Mouse (Mus musculus) heart, postnatal 25 days (tissue): ENCODE measurements around the gene Tnn. TPM values are rescaled to one million over a fixed set of nuclear protein-coding genes. Genes with fewer than 3 reads are reported as not detected.
A peak's percentile ranks its signal among the peaks of the same experiment; 100 is the strongest.

Experiments
- DNase-seq: peaks from one replicate; pipeline ENCODE4 v3.0.0; 2022; ENCODE audit warnings: low spot score
- intact Hi-C: fragments of 180-260 bp; cut with DNase I; formaldehyde crosslinking; loops from one replicate; pipeline ENCODE4 v1.15.1; 2025
- total RNA-seq, 2 experiments: library from RNA; stranded (reverse); gene quantifications; 2 replicates each; pipeline ENCODE4 v1.2.3; 2021

Gene Tnn
- total RNA-seq, 2 experiments from 2014 or later: not detected

DNA sequence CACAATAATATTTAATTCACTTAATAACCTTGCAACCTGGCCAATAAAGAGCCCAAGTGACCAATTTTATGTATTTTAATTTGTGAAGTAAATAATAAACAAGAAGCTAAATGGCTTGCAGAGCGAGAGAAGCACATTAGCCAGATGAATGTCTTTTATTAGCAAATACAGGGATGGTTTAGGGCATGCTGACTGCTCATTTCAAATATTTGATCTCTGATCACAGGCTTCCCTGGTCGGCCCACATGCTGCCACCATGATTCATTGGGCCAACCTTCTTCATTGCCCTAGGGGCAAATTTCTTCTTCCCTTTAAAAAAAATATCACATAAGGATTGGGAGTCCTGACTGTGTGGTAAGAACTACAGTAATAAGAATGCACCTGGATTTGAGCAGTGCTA is 66.7 kb downstream of the Tnn start:
- intact Hi-C loops: loop anchor here (10.0 kb wide), 1 partner anchor 272 kb away; no protein-coding TSS in a partner anchor
- DNase-seq: no peak

DNA sequence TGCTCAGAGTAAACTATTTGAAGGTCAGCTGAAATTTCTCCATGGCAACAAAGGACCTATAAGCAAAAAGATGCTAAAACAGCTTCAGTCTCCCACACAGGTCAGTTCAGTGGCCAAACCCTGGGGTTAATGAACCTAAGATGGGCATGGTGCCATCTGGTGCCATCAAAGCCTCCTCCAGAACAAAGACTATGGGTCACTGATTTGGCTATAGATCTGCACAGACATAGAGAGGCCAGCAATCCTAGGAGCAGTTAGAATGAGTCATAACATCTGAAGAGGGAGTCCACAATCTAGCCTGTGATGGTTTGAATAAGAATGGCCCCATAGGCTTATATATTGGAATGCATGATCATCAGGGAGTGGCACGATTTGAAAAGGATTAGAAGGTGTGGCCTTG is 69.1 kb downstream of the Tnn start:
- no peak for DNase-seq
- intact Hi-C loops: loop anchor here (5.0 to 10.0 kb wide), 3 partner anchors 77 to 687 kb away; no protein-coding TSS in a partner anchor

DNA sequence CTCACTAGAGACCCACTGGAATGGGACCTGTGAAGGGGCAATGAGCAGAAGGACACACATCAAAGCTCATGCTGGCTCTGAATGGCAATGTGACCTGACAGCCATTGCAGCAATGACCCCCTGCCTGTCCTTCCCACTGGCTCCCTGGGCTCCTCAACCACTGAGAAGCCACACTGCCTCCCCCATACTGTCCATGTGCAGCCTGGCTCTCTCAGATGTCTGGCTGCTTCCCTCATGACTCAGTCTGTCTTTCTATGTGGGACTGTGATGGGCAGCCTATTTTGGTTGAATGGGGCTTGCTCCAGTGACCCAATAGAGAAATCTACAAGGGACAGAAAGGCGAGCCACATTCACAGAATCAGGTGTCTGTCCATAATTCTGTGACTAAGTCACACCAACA is 70.7 kb downstream of the Tnn start:
- DNase-seq: no peak
- intact Hi-C loops: loop anchor here (5.0 to 10.0 kb wide), 3 partner anchors 75 to 685 kb away; no protein-coding TSS in a partner anchor

DNA sequence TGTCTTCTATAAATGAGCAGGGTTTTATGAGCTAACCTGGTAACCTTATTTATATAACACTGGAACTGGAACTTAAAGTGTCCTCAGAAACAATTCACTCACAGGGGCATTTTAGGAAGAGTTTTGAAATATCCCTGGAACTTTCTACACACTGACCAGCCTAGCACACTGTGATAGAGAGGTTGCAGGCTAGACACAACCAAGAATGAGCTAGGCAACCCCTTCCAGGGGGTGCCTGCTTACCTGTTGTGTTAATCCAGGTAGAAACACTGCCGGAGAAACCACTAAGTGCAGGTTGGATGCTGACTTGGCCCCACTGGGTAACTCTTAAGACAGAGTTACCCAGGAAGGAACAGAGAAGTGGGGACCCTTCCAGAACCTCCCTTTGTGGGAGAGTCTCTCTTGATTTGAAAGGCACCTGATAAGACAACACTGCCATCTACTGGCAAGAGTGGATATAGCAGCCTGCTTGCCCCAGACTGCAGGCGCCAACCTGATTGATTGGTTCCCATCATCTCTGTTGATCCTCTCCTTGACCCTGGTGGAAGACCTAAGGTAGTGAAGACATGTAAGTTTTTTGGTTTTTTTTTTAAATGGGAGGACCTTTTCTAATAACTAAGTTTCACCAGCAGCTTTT is 72.5 kb downstream of the Tnn start:
- peak; percentile 46 for DNase-seq
- intact Hi-C loops: loop anchor here (1.0 to 10.0 kb wide), 5 partner anchors 74 to 684 kb away; partner anchors contain the start of gene Tnr

DNA sequence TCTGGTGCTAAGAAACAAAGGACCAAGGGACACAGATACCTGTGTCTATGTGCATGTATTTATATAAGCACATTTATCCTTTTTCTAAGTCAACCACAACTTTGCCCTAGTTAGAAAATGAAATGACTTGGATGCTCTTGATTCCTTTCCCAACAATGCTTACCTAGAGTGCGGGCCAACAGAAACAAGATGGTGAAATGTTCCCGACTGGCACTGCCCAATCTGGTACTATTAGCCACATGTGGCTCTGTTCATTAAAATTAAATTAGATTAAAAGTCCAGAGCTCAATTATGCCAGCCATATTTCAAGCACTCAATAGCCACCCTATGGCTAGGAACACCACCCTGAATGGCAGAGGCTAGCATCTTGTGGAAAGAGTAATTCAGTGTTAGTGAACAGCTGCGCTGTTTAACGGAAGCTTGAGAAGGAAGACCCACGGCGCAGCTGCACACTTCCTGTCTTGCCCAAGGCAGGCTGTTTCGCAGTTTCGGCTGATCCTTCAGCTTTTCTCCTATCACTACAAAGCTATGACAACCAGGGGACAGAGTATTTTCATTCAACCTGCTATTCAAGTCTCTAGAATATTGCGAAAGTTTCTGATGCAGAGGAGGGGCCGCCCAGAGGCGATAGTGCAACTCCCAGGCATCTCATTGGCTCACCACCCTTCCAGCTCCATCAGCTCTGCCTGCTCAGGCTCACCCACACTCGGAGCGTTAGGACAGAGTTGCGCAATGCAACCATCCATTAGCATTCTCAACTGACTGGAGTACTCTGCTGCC is 74.3 kb downstream of the Tnn start:
- DNase-seq: peak; percentile 61
- intact Hi-C loops: no loop called here

DNA sequence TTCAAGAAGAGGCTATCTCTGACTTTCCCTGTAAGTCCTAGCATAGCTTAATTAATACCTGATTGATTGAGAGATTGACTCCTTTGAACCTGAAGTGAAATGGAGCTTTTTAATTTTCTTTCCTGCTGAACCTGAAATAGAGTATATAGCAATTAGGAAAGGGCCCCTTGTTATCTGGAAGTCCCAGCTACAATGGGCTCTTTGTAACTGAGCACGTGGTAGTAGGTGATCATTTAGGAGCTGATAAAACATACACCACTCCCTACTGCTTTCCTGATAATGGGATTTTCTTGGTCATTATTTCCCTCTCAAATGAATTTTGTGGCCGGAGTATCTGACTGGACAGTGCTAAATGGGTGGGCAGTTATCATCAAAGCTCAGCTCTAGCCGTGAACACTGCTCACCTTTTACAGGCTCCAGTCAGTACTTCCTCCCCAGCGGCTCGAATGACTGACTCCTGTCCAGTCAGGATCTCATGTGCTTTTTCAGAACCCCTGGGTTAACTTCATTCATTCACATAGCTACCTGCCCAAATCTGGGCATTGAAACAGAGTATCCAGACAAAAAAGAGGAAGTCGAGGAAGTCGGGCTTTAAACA is 88.7 kb downstream of the Tnn start:
- no peak for DNase-seq
- intact Hi-C loops: loop anchor here (5.0 kb wide), 1 partner anchor 152 kb away; no protein-coding TSS in a partner anchor

DNA sequence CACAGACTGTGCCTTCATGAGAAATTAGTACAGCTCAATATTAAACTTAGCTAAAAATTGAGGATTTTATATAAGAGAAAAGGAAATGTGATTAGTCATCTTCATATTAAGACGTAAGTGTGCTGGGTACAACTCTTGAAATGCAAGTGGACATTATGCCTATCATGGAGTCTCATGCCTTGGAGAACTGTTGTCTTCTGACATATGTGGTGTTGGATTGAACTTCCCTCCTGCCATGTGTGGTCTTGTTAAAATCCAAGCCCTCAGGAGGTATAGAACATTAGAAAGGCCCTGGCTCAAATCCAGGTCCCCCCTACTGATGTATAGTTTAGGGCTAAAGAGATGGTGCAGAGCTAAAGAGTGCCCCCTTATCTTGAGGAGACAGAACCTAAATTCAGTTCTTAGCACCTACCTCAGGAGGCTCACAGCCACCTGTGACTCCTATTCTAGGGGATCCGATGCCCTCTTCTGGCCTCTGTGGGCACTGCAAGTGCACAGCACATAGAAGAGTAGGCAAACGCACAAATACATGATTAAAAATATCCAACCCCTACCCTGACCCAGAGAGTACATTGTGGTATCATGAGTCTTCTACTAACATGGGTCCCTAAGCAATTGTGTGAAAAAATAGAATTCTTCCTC is 91.5 kb downstream of the Tnn start:
- intact Hi-C loops: loop anchor here (5.0 kb wide), 1 partner anchor 150 kb away; no protein-coding TSS in a partner anchor
- no peak for DNase-seq

DNA sequence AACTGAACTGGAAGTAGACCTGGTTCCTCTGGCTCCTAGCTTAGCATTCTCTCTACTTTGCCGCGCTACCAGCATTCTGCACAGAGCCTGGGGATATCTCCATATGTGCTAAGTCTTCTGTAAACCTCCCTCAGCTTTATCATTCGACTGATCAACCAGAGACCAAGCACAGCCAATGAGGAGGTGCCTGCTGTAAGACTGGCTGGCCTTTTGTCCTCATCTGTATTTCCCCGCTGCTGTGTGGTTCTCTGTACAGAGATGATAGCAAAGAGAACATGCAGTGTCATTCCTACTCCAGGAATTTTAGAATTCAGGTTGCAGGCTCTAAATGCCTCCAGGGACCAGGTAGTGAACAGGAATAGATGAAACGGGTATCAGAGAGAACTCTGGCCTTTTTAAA is 92.1 kb downstream of the Tnn start:
- DNase-seq: no peak
- intact Hi-C loops: loop anchor here (5.0 kb wide), 1 partner anchor 149 kb away; no protein-coding TSS in a partner anchor

DNA sequence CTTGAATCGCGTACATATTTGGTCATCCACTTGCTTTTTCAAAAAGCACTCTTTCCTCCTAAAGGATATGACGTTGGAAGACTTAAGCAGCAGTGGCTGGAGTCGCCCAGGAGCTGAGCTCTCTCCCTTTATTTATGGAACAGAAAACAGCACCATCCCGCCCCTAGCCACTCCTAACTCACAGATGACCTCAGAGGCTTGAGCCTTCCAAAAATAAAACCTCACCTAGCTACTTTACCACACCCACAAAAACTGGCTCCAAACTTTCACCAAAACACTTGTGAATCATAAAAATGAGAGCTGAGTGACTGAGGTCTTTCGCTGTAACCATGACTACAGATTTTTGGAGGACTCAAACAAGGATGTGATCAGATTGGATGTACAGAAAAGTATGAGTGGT is 92.8 kb downstream of the Tnn start:
- intact Hi-C loops: loop anchor here (5.0 kb wide), 1 partner anchor 148 kb away; no protein-coding TSS in a partner anchor
- no peak for DNase-seq

DNA sequence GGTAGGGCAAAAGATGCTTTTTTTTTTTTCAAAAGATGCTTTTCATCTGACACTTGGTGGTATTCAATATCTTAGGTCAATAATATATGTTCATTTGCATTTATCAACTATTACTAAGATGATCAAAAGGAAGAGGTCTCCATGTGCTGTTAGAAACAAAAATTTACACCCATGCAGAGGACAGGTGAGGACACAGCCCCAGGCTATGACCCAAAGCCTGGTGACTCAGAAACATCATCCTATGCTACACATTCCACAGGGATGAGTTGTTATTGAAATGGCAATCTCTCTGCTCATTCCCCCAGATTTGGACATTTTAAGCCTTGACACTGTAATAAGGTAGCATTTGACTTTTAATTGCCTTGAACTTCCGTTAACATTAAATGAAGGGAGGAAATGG is 93.5 kb downstream of the Tnn start:
- intact Hi-C loops: loop anchor here (5.0 kb wide), 1 partner anchor 148 kb away; no protein-coding TSS in a partner anchor
- DNase-seq: no peak

DNA sequence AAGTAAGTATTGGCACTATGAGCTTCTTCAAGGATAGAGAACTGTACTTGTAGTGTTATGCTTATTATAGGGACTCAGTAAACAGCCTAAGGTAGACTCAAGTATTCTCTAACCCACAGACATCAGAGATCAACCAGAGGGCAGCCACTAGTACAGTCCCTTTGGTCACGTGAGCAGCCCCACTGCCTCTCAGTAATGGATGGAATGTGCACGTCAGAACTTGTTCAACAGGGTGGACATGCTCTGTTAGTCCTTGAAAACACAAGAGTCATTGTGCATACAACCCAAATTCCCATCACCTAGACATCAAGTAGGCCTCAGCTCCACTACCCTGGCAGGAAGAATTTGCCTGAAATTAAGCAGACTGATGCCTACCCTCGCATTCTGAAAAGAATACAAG is 95.7 kb downstream of the Tnn start:
- DNase-seq: no peak
- intact Hi-C loops: no loop called here

DNA sequence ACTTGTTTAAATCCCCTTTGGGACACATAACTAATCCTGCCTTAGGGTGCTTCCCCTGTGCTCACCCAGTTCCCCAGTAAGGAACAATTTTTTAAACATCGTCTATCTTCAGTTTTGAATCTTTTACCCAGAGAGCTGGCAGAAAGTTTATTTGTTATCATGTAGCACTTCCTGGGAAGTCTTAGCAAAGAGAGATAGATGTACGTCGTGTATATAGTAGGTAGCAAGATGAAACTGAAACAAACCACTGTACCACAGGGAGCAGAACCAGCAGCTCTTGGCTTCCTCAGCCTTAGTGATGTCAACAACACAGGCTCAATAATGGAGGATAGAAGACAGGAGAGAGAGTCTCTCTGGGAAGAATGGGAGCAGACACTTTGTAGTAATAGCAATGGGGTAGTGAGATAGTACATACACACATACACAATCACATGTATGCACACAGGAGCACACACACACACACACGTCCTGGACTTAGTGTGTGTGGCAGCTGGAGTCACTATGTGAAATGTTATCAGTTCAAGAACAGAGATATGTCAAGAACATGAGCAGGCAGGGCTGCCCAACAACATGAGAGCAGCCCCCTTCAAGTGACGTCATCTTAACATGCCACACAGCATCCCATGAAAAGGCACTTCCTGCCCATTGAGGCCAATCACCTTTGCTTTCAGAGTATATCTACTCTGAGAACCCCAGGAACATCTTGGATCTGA is 98.9 kb downstream of the Tnn start:
- no peak for DNase-seq
- intact Hi-C loops: no loop called here

DNA sequence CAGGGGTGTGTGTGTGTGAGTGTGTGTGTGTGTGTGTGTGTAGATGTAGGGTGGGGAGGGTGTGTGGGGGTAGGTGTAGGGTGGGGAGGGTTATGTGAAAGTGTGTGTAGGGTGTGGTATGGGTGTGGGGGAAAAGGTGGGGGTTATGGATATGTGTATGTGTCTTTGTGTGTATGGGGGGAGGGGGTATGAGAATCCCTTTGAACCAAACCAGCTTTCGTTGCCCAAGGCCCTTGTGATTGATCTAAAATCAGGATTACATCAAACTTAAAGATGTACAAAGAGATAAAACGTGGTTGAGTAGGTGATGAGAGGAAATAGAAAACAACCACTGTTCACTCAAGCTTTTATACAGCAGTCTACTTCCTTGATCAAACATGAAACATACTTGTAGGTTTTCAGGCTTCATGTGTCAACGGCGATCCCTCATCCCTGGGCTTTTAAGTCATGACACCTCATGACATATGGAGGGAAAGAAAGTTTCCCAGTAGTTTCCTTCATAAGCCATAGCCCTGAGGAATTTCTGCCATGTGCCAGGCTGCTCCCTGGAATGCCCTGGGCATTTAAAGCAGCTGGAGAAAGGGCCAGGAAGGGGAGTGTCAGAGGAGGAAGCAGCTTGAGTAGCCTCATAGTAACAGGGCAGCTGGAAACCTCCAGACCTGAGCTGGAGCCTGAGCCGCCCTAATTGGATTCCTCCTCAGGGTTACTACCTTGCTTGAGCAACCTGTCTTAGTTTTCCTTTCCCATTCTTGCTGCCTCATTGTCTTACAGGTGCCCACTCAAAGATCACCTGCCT is 99.7 kb downstream of the Tnn start:
- intact Hi-C loops: no loop called here
- no peak for DNase-seq

DNA sequence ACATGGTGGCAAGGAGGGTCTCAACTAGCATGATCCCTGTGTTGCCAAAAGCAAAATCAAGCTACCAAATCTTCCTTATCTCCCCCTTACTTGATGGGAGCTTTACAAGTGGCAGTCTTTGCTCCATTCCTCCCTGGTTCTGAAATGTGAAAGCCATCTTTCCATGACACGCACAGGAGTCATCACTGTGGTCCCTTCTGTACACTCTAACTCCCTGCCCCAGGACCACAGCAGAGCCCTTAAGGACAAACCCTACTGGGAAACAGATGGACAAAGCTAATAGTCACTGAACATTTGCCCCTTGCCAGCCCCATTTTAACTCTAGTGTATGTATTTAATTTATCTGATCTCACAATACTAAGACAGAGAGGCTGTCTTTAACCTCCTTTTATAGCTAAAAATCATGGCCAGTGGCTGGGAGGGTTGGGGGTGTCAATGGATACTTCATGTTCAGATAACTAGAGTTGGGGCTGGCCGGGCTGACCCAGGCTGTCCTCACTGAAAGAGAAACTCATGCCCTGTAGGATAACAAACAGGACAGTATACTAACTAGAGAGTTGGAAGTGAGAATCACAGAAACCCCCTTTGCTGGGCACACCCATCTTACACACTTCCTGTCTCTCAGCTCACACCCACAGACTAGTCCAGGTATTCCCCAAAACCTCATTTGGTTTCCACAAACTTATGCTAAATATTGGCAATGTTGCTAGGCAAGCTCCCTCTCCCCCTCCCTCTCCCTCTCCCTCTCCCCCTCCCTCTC is 100.6 kb downstream of the Tnn start:
- intact Hi-C loops: no loop called here
- DNase-seq: no peak

DNA sequence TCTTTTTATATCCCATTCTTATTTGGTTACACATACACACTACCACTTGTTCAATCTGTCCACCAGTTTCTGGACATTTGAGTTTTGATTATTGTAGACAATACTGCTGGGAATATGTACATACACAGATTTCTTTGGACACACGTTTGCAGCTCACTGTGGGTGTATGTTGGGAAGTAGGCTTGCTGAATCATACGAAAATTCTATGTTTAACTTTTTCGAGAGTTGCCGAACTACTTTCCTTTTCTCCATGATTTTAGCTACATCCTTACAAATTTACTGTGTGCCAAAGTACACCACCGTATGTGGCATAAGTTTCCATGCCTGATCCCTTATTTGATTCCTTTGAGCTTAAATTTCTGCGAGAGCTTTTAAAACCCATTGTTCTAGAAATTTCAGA is 102.5 kb downstream of the Tnn start:
- no peak for DNase-seq

DNA sequence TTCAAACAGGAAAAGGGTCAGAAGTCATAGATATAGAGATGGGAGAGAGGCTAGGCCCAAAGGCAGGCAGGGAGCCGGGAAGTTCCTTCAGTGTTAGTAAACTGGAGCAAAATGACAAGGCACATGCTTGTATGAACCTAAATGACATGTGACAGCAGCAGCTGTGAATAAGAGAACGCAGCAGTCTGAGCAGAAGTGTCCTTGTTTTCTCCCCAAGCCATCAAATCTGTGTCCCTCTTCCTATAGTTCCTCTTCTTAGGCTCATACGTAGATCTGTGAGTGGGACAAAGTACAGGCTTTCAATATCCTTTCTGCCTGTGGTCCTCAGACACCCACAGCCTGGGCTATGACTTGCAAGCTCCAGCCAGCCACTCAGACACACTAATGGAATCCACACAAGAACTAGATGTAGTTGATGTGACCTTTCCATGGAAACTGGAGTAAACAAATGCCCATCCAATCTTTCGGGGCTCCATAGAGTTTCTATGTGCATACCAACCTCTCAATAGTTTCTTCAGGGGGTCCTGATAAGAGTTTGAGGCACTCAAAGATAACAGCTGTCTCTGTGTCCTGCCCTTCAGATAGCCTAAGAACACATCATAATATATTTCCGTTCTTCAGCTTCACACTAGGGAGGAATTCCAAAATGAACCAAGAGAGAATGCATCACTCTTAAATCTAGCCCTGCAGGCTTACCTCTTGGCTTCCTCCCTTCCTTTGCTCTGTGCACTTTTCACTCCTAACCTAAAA is 104.1 kb downstream of the Tnn start:
- intact Hi-C loops: no loop called here

More for the DNA sequence above, 102.5 kb downstream of the Tnn start:
- intact Hi-C loops: no loop called here

DNA sequence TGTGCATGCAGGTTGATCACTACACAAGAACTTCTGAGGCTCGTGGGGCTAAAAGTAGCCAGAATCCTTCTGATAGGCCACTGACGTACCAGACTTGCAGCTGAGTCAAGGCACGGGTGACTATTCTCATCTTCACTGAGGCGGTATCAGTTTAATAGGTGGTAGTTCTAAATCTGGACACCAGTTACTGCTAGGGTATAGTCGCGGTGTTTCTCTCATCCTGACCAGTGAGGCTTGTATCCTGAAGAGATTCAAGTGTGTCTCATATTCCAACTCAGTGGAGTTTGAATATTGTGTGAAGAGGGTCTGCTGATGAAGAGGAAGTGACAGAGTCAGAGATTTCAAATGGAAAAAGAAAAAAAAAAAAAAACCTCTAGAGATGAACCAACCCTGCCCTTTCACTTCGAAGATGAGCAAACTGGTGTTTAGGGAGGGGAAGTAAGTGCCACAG is 105.9 kb downstream of the Tnn start:
- intact Hi-C loops: no loop called here
- DNase-seq: no peak

More for the DNA sequence above, 104.1 kb downstream of the Tnn start:
- no peak for DNase-seq
